Mouse (Mus musculus): Measurements from ENCODE around the gene Mamdc4. TPM values are rescaled to one million over a fixed set of nuclear protein-coding genes. Genes with fewer than 3 reads are reported as not detected.

The Mamdc4 gene
- polyA plus RNA-seq, 1 experiment from 2014 or later: 1.0 TPM

Other genes with a start within 250 kb of the Mamdc4 start
- 50.6 and 54.6 TPM in 2 replicates for gene Man1b1, start 242.5 kb downstream of the Mamdc4 start, polyA plus RNA-seq (2015; fragmentation: Nextera tagmentation; extraction: Ambion mirVana)
- gene Dpp7, start 218.5 kb downstream of the Mamdc4 start, polyA plus RNA-seq (2015; fragmentation: Nextera tagmentation; extraction: Ambion mirVana): 21.5 and 26.9 TPM in 2 replicates
- gene Uap1l1, start 209.2 kb downstream of the Mamdc4 start, polyA plus RNA-seq (2015; fragmentation: Nextera tagmentation; extraction: Ambion mirVana): 3.3 and 7.5 TPM in 2 replicates
- 23.8 and 29.9 TPM in 2 replicates for gene Sapcd2, start 202.5 kb downstream of the Mamdc4 start, polyA plus RNA-seq (2015; fragmentation: Nextera tagmentation; extraction: Ambion mirVana)
- 5.2 and 6.2 TPM in 2 replicates for gene Entpd2, start 179.0 kb downstream of the Mamdc4 start, polyA plus RNA-seq (2015; fragmentation: Nextera tagmentation; extraction: Ambion mirVana)
- gene Npdc1, start 175.5 kb downstream of the Mamdc4 start, polyA plus RNA-seq (2015; fragmentation: Nextera tagmentation; extraction: Ambion mirVana): 384 and 515 TPM in 2 replicates
- gene Fut7, start 151.6 kb downstream of the Mamdc4 start, polyA plus RNA-seq (2015; fragmentation: Nextera tagmentation; extraction: Ambion mirVana): 0.31 TPM in 1 of 2 replicates, not detected in the other
- gene Abca2, start 146.1 kb downstream of the Mamdc4 start, polyA plus RNA-seq (2015; fragmentation: Nextera tagmentation; extraction: Ambion mirVana): 12.2 and 14.9 TPM in 2 replicates
- gene Clic3, start 118.0 kb downstream of the Mamdc4 start, polyA plus RNA-seq (2015; fragmentation: Nextera tagmentation; extraction: Ambion mirVana): 2.4 and 4.6 TPM in 2 replicates
- 89.2 and 108 TPM in 2 replicates for gene Paxx, start 113.8 kb downstream of the Mamdc4 start, polyA plus RNA-seq (2015; fragmentation: Nextera tagmentation; extraction: Ambion mirVana)
- 212 and 217 TPM in 2 replicates for gene Ptgds, start 104.8 kb downstream of the Mamdc4 start, polyA plus RNA-seq (2015; fragmentation: Nextera tagmentation; extraction: Ambion mirVana)
- gene Lcn12, start 80.9 kb downstream of the Mamdc4 start, polyA plus RNA-seq (2015; fragmentation: Nextera tagmentation; extraction: Ambion mirVana): not detected in 2 replicates
- 133 and 156 TPM in 2 replicates for gene Fbxw5, start 74.1 kb downstream of the Mamdc4 start, polyA plus RNA-seq (2015; fragmentation: Nextera tagmentation; extraction: Ambion mirVana)
- 4.4 and 4.5 TPM in 2 replicates for gene C8g, start 73.1 kb downstream of the Mamdc4 start, polyA plus RNA-seq (2015; fragmentation: Nextera tagmentation; extraction: Ambion mirVana)
- gene Traf2, start 27.9 kb downstream of the Mamdc4 start, polyA plus RNA-seq (2015; fragmentation: Nextera tagmentation; extraction: Ambion mirVana): 26.8 and 29.5 TPM in 2 replicates
- 327 and 359 TPM in 2 replicates for gene Edf1, start 17.0 kb downstream of the Mamdc4 start, polyA plus RNA-seq (2015; fragmentation: Nextera tagmentation; extraction: Ambion mirVana)
- gene Phpt1, start 379 bp upstream of the Mamdc4 start, polyA plus RNA-seq (2015; fragmentation: Nextera tagmentation; extraction: Ambion mirVana): 141 and 145 TPM in 2 replicates
- 5.8 and 7.7 TPM in 2 replicates for gene Ajm1, start 6.9 kb upstream of the Mamdc4 start, polyA plus RNA-seq (2015; fragmentation: Nextera tagmentation; extraction: Ambion mirVana)
- gene Rabl6, start 33.7 kb upstream of the Mamdc4 start, polyA plus RNA-seq (2015; fragmentation: Nextera tagmentation; extraction: Ambion mirVana): 67.5 and 73.6 TPM in 2 replicates
- gene Ccdc183, start 42.8 kb upstream of the Mamdc4 start, polyA plus RNA-seq (2015; fragmentation: Nextera tagmentation; extraction: Ambion mirVana): 0.17 and 0.24 TPM in 2 replicates
- 20.6 and 28.9 TPM in 2 replicates for gene Tmem141, start 47.2 kb upstream of the Mamdc4 start, polyA plus RNA-seq (2015; fragmentation: Nextera tagmentation; extraction: Ambion mirVana)
- 2.3 and 4.1 TPM in 2 replicates for gene Fcna, start 53.2 kb upstream of the Mamdc4 start, polyA plus RNA-seq (2015; fragmentation: Nextera tagmentation; extraction: Ambion mirVana)
- gene Lcn8, start 78.3 kb upstream of the Mamdc4 start, polyA plus RNA-seq (2015; fragmentation: Nextera tagmentation; extraction: Ambion mirVana): not detected in 2 replicates
- gene Lcn5, start 83.1 kb upstream of the Mamdc4 start, polyA plus RNA-seq (2015; fragmentation: Nextera tagmentation; extraction: Ambion mirVana): not detected in 2 replicates
- gene Lcn6, start 101.9 kb upstream of the Mamdc4 start, polyA plus RNA-seq (2015; fragmentation: Nextera tagmentation; extraction: Ambion mirVana): not detected in 2 replicates
- gene Lcn10, start 107.9 kb upstream of the Mamdc4 start, polyA plus RNA-seq (2015; fragmentation: Nextera tagmentation; extraction: Ambion mirVana): not detected in 2 replicates
- gene Obp2a, start 125.2 kb upstream of the Mamdc4 start, polyA plus RNA-seq (2015; fragmentation: Nextera tagmentation; extraction: Ambion mirVana): not detected in 2 replicates
- 105 and 127 TPM in 2 replicates for gene Bmyc, start 131.9 kb upstream of the Mamdc4 start, polyA plus RNA-seq (2015; fragmentation: Nextera tagmentation; extraction: Ambion mirVana)
- gene Obp2b, start 162.2 kb upstream of the Mamdc4 start, polyA plus RNA-seq (2015; fragmentation: Nextera tagmentation; extraction: Ambion mirVana): not detected in 2 replicates
- not detected in 2 replicates for gene Lcn3, start 190.7 kb upstream of the Mamdc4 start, polyA plus RNA-seq (2015; fragmentation: Nextera tagmentation; extraction: Ambion mirVana)
- gene Lcn11, start 202.2 kb upstream of the Mamdc4 start, polyA plus RNA-seq (2015; fragmentation: Nextera tagmentation; extraction: Ambion mirVana): not detected in 2 replicates
- gene Gm13539, start 207.4 kb upstream of the Mamdc4 start, polyA plus RNA-seq (2015; fragmentation: Nextera tagmentation; extraction: Ambion mirVana): not detected in 2 replicates
- gene Glt6d1, start 241.0 kb upstream of the Mamdc4 start, polyA plus RNA-seq (2015; fragmentation: Nextera tagmentation; extraction: Ambion mirVana): not detected in 2 replicates
- not detected in 2 replicates for gene Lcn9, start 248.3 kb upstream of the Mamdc4 start, polyA plus RNA-seq (2015; fragmentation: Nextera tagmentation; extraction: Ambion mirVana)